Mouse (Mus musculus) olfactory bulb, adult 2 months (tissue): ENCODE measurements around the gene Rnh1.

Experiments
- CTCF ChIP-seq: fragments of 200-500 bp; IDR thresholded peaks from 2 replicates; pipeline ENCODE4 v1.5.1; 2012; ENCODE audit warnings: low read depth, mild to moderate bottlenecking, low read length, moderate library complexity; ENCODE audit not compliant: insufficient read depth
- POLR2A ChIP-seq: fragments of 200-500 bp; IDR thresholded peaks from 2 replicates; pipeline ENCODE4 v1.6.1; 2012; ENCODE audit warnings: mild to moderate bottlenecking, low read depth, low read length, moderate library complexity; ENCODE audit not compliant: insufficient read depth

- TF ChIP-seq CTCF = no peak
- TF ChIP-seq POLR2A = no peak; the same call in 1 of the 2 replicates
Measured at GRCm38 (mm10) chr7:141123517-141123856, 49.2 kb downstream of the Rnh1 start.
